Mouse (Mus musculus): ENCODE data around the gene Map7d2. TPM values are rescaled to one million over a fixed set of nuclear protein-coding genes. Genes with fewer than 3 reads are reported as not detected.

Map7d2 gene
- polyA plus RNA-seq, 1 experiment from 2014 or later: 3.2 TPM

DNA sequence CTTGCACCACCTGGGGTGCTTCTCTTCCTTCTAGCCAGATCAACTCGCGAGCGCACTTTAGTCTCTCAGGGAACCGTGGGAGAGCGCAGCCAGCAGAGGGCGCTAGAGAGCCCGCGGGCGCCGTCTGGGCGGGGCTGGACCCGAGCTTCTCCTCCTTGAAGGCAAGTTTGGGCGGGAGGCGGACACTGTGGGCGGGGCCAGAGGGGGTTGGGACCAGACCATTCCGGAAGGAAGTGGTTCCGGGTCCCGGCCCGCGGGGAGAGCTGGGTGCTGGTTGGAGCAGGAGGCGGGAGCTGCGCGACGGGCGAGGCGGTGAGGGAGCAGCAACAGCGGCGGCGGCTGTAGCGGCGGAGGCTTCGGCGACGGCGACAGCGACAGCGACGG, 118.0 kb downstream of the Map7d2 start:
- H3K9me3 ChIP-seq (ENCODE audit: control insufficient read depth, low read length): no peaks in the 10 kb centered on the region
- H3K4me1 ChIP-seq (ENCODE audit: control insufficient read depth, insufficient read depth, low read length): no peaks in the 10 kb centered on the region
- H3K27ac ChIP-seq (replicated peaks; ENCODE audit: low read depth, low read length): peak overlapping the region; percentile 67
- H3K36me3 ChIP-seq (ENCODE audit: control insufficient read depth, insufficient read depth, low read length): no peaks in the 10 kb centered on the region
- H3K4me2 ChIP-seq (ENCODE audit: low read depth, low read length): peak overlapping the region; percentile 56
- H3K27me3 ChIP-seq (replicated peaks; ENCODE audit: control insufficient read depth, insufficient read depth, low read length): no peaks in the 10 kb centered on the region; the same call in 1 of the 2 replicates
- 25% methylated on average over 13 of the region's 38 CpGs for WGBS
- H3K4me3 ChIP-seq (ENCODE audit: low read depth, low read length): peak overlapping the region; percentile 58
- DNase-seq (ENCODE audit: low spot score) (peak; percentile 96), ATAC-seq (ENCODE audit: low read depth) (peak; percentile 99)
- peak overlapping the region; percentile 67 for H3K9ac ChIP-seq (ENCODE audit: low read depth, low read length)

- H3K36me3 ChIP-seq (ENCODE audit: control insufficient read depth, insufficient read depth, low read length): no peaks in the 10 kb centered on the region
- WGBS: 8% methylated on average over 18 of the region's 56 CpGs
- no peaks in the 10 kb centered on the region for H3K4me1 ChIP-seq (ENCODE audit: control insufficient read depth, insufficient read depth, low read length)
- peak overlapping the region; percentile 67 for H3K9ac ChIP-seq (ENCODE audit: low read depth, low read length)
- H3K4me2 ChIP-seq (ENCODE audit: low read depth, low read length): peak overlapping the region; percentile 56
- ATAC-seq (ENCODE audit: low read depth) (peak; percentile 69), DNase-seq (ENCODE audit: low spot score) (peak; percentile 40)
- no peaks in the 10 kb centered on the region; the same call in 1 of the 2 replicates for H3K27me3 ChIP-seq (replicated peaks; ENCODE audit: control insufficient read depth, insufficient read depth, low read length)
- peak overlapping the region; percentile 58 for H3K4me3 ChIP-seq (ENCODE audit: low read depth, low read length)
- no peaks in the 10 kb centered on the region for H3K9me3 ChIP-seq (ENCODE audit: control insufficient read depth, low read length)
- H3K27ac ChIP-seq (replicated peaks; ENCODE audit: low read depth, low read length): peak overlapping the region; percentile 67
Measured at GRCm38 (mm10) chrX:159532811-159533462, 118.6 kb downstream of the Map7d2 start.

GRCm38 (mm10) chrX:159541936-159542335, 127.6 kb downstream of the Map7d2 start:
- Histone ChIP-seq H3K9ac (ENCODE audit: low read depth, low read length) (no peak overlapping the region), H3K9me3 (ENCODE audit: control insufficient read depth, low read length) (no peaks in the 10 kb centered on the region), H3K36me3 (ENCODE audit: control insufficient read depth, insufficient read depth, low read length) (no peaks in the 10 kb centered on the region), H3K4me1 (ENCODE audit: control insufficient read depth, insufficient read depth, low read length) (no peaks in the 10 kb centered on the region), H3K27ac (replicated peaks; ENCODE audit: low read depth, low read length) (no peak overlapping the region), H3K27me3 (replicated peaks; ENCODE audit: control insufficient read depth, insufficient read depth, low read length) (0 out of 2 replicates have a peak, but pooled peaks cover 3% of the 10 kb centered on the region), H3K4me3 (ENCODE audit: low read depth, low read length) (no peak overlapping the region), H3K4me2 (ENCODE audit: low read depth, low read length) (no peak overlapping the region)
- no peak for ATAC-seq (ENCODE audit: low read depth)
- DNase-seq (ENCODE audit: low spot score): no peak
- 87% methylated on average over 18 of the region's 18 CpGs for WGBS

DNA sequence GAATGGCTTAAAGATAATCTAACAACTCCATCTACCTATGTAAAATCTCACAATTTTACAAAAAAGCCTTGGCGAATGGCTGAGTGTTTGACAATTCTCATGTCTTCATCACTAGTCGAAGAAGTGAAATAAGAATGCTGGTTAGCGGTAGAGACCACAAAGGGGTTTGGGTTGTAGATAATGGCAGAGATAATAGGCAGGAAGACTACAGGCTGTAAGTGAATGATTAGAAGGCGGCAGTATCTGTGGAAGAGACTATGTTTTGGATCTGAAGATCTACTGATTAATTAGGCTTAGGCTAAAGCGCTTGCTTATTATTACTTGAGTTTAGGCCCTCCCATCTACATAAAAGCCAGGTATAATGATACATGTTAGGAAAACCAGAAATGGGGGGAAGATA, 132.7 kb downstream of the Map7d2 start:
- Histone ChIP-seq H3K36me3 (ENCODE audit: control insufficient read depth, insufficient read depth, low read length) (no peaks in the 10 kb centered on the region), H3K9me3 (ENCODE audit: control insufficient read depth, low read length) (no peaks in the 10 kb centered on the region), H3K4me1 (ENCODE audit: control insufficient read depth, insufficient read depth, low read length) (no peaks in the 10 kb centered on the region), H3K27ac (replicated peaks; ENCODE audit: low read depth, low read length) (no peak overlapping the region), H3K4me2 (ENCODE audit: low read depth, low read length) (no peak overlapping the region), H3K4me3 (ENCODE audit: low read depth, low read length) (no peak overlapping the region), H3K9ac (ENCODE audit: low read depth, low read length) (no peak overlapping the region), H3K27me3 (replicated peaks; ENCODE audit: control insufficient read depth, insufficient read depth, low read length) (0 out of 2 replicates have a peak, but pooled peaks cover 7% of the 10 kb centered on the region)
- 88% methylated on average over 5 of the region's 5 CpGs for WGBS
- DNase-seq (ENCODE audit: low spot score) (no peak), ATAC-seq (ENCODE audit: low read depth) (no peak)

Other genes with a start within 250 kb of the Map7d2 start
- 9.2 and 11.1 TPM in 2 replicates for gene Rps6ka3, start 204.3 kb upstream of the Map7d2 start, polyA plus RNA-seq (2014; fragmentation: Nextera tagmentation; extraction: Ambion mirVana)
- gene Eif1ax, start 42.4 kb upstream of the Map7d2 start, polyA plus RNA-seq (2014; fragmentation: Nextera tagmentation; extraction: Ambion mirVana): 115 and 118 TPM in 2 replicates
- 16.2 and 16.9 TPM in 2 replicates for gene Bclaf3, start 112.1 kb downstream of the Map7d2 start, polyA plus RNA-seq (2014; fragmentation: Nextera tagmentation; extraction: Ambion mirVana)
- 47.8 and 49.6 TPM in 2 replicates for gene Sh3kbp1, start 212.7 kb downstream of the Map7d2 start, polyA plus RNA-seq (2014; fragmentation: Nextera tagmentation; extraction: Ambion mirVana)

Data from embryonic facial prominence, embryonic 14.5 days (tissue).